Mouse (Mus musculus): Measurements from ENCODE around the gene 1810009J06Rik.

DNA sequence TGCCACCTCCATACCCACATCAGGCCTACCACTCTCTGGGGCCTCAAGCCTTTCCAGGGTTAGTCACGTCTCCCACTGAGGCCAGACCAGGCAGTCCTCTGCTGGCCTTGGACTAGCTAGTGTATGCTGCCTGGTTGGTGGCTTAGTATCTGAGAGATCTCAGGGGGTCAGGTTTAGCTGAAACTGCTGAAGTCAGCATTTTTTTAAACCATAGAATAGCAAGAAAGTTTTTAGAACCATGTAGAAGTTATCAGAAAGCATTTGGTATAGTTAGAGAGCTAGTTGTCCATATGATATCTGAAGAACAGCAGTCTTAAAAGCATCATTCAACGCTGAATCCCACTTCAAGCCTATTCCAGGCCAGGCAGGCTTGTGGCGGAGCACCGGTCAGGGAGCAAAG is 44.6 kb upstream of the 1810009J06Rik start:
- TF ChIP-seq ZC3H11A (IDR thresholded peaks at IDR 0.05; ENCODE audit: borderline replicate concordance, low read depth, low read length), result no peak
- no peak for TF ChIP-seq CHD2 (IDR thresholded peaks at IDR 0.05; ENCODE audit: low read depth, low read length)
